Mouse (Mus musculus) forebrain, embryonic 10.5 days (tissue): ENCODE results near the gene Inpp5b. TPM values are rescaled to one million over a fixed set of nuclear protein-coding genes. Genes with fewer than 3 reads are reported as not detected.

Experiments used
- DNase-seq: peaks from one replicate; pipeline ENCODE4 v3.0.0-alpha.2; 2017; ENCODE audit warnings: low spot score; ENCODE audit errors: extremely low spot score
- H3K27ac ChIP-seq: fragments of 300-500 bp; sonication (generic); 2 replicates; pipeline ENCODE4 v1.5.1; 2016; ENCODE audit warnings: mild to moderate bottlenecking
- H3K27me3 ChIP-seq: fragments of 300-500 bp; sonication (generic); 2 replicates; pipeline ENCODE4 v1.6.1; 2016; ENCODE audit warnings: mild to moderate bottlenecking; ENCODE audit not compliant: poor library complexity, severe bottlenecking
- H3K36me3 ChIP-seq: fragments of 300-500 bp; sonication (generic); replicated peaks from 2 replicates; pipeline ENCODE4 v1.6.1; 2016; ENCODE audit warnings: mild to moderate bottlenecking, moderate library complexity
- H3K4me1 ChIP-seq: fragments of 300-500 bp; sonication (generic); 2 replicates; pipeline ENCODE4 v1.6.1; 2016
- H3K4me3 ChIP-seq: fragments of 300-500 bp; sonication (generic); 2 replicates; pipeline ENCODE4 v1.5.1; 2016; ENCODE audit warnings: mild to moderate bottlenecking, moderate library complexity
- H3K9me3 ChIP-seq: fragments of 300-500 bp; sonication (generic); 2 replicates; pipeline ENCODE4 v1.6.1; 2016; ENCODE audit warnings: mild to moderate bottlenecking, moderate library complexity
- WGBS: fragments of 180-500 bp; shearing (Covaris S2); methylation state at CpG from one replicate; pipeline ENCODE4 v1.1.7; 2016; 5-methylcytosine and 5-hydroxymethylcytosine counted together
- polyA plus RNA-seq: library from polyadenylated mRNA; unstranded; fragments of >200 nt; fragmentation: Nextera tagmentation; extraction: Ambion mirVana; gene quantifications from 2 replicates; pipeline ENCODE4 v1.2.1, GENCODE M21; 2016

The Inpp5b gene
- polyA plus RNA-seq, 1 experiment from 2014 or later: 28.8 TPM

- H3K4me1 ChIP-seq: peaks cover 35% of the 10 kb centered on the region
- no peaks in the 10 kb centered on the region for H3K9me3 ChIP-seq
- DNase-seq: peak; percentile 97
- peak within 1 kb of the TSS; percentile 92 for H3K4me3 ChIP-seq
- under 1% methylated on average over 57 of the region's 57 CpGs for WGBS
- peaks cover 42% of the 10 kb centered on the region for H3K36me3 ChIP-seq
- peak within 1 kb of the TSS; percentile 89 for H3K27ac ChIP-seq
- H3K27me3 ChIP-seq: peaks cover under 1% of the 10 kb centered on the region; the same call in 1 of the 2 replicates
Measured at GRCm38 (mm10) chr4:124714545-124715481, 26.8 kb upstream of the Inpp5b start, which contains the start of gene Sf3a3. Gene Sf3a3 (plus strand): TSS chr4:124714776.

GRCm38 (mm10) chr4:124719101-124719500 is 22.5 kb upstream of the Inpp5b start:
- H3K36me3 ChIP-seq: peaks cover 85% of the 10 kb centered on the region
- H3K27me3 ChIP-seq: no peaks in the 10 kb centered on the region
- no peak overlapping the region for H3K4me3 ChIP-seq
- peaks cover 21% of the 10 kb centered on the region for H3K4me1 ChIP-seq
- DNase-seq: no peak
- no peaks in the 10 kb centered on the region for H3K9me3 ChIP-seq
- 93% methylated on average over 4 of the region's 4 CpGs for WGBS
- H3K27ac ChIP-seq: no peak overlapping the region

GRCm38 (mm10) chr4:124726121-124726520 is 15.5 kb upstream of the Inpp5b start:
- peaks cover 100% of the 10 kb centered on the region for H3K36me3 ChIP-seq

GRCm38 (mm10) chr4:124736952-124737351 is 4.7 kb upstream of the Inpp5b start:
- 68% methylated on average over 2 of the region's 2 CpGs for WGBS
- H3K4me1 ChIP-seq: peaks cover 9% of the 10 kb centered on the region
- no peak for DNase-seq

More at GRCm38 (mm10) chr4:124726121-124726520, 15.5 kb upstream of the Inpp5b start:
- Histone ChIP-seq H3K9me3 (no peaks in the 10 kb centered on the region), H3K27me3 (no peaks in the 10 kb centered on the region), H3K4me1 (no peaks in the 10 kb centered on the region), H3K27ac (no peak overlapping the region), H3K4me3 (no peak overlapping the region)
- WGBS: 91% methylated on average over 6 of the region's 6 CpGs
- no peak for DNase-seq

GRCm38 (mm10) chr4:124737486-124737885 is 4.2 kb upstream of the Inpp5b start:
- Histone ChIP-seq H3K36me3 (peaks cover 14% of the 10 kb centered on the region), H3K4me1 (peaks cover 15% of the 10 kb centered on the region), H3K9me3 (no peaks in the 10 kb centered on the region), H3K27ac (no peak overlapping the region), H3K27me3 (no peaks in the 10 kb centered on the region), H3K4me3 (no peak overlapping the region)
- no peak for DNase-seq
- 74% methylated on average over 5 of the region's 5 CpGs for WGBS

More at GRCm38 (mm10) chr4:124736952-124737351, 4.7 kb upstream of the Inpp5b start:
- Histone ChIP-seq H3K4me3 (no peak overlapping the region), H3K36me3 (peaks cover 20% of the 10 kb centered on the region), H3K27ac (no peak overlapping the region), H3K9me3 (no peaks in the 10 kb centered on the region), H3K27me3 (no peaks in the 10 kb centered on the region)

- Histone ChIP-seq H3K27ac (no peak overlapping the region), H3K4me1 (peaks cover 15% of the 10 kb centered on the region), H3K27me3 (no peaks in the 10 kb centered on the region), H3K36me3 (peaks cover 9% of the 10 kb centered on the region), H3K9me3 (no peaks in the 10 kb centered on the region), H3K4me3 (no peak overlapping the region)
- 67% methylated on average over 4 of the region's 4 CpGs for WGBS
- DNase-seq: no peak
Measured at GRCm38 (mm10) chr4:124738013-124738412, 3.6 kb upstream of the Inpp5b start.

GRCm38 (mm10) chr4:124738783-124739182 is 2.9 kb upstream of the Inpp5b start:
- peaks cover 15% of the 10 kb centered on the region for H3K4me1 ChIP-seq
- peaks cover 1% of the 10 kb centered on the region for H3K36me3 ChIP-seq
- no peaks in the 10 kb centered on the region for H3K9me3 ChIP-seq
- no peak for DNase-seq
- no peak overlapping the region for H3K4me3 ChIP-seq
- H3K27ac ChIP-seq: no peak overlapping the region
- 79% methylated on average over 1 of the region's 1 CpGs for WGBS
- peaks cover 6% of the 10 kb centered on the region; the same call in 1 of the 2 replicates for H3K27me3 ChIP-seq

GRCm38 (mm10) chr4:124742839-124743238 is 1.2 kb downstream of the Inpp5b start:
- Histone ChIP-seq H3K9me3 (no peaks in the 10 kb centered on the region), H3K36me3 (no peaks in the 10 kb centered on the region), H3K27ac (no peak overlapping the region), H3K4me1 (peaks cover 15% of the 10 kb centered on the region), H3K27me3 (peaks cover 6% of the 10 kb centered on the region; the same call in 1 of the 2 replicates), H3K4me3 (no peak overlapping the region; the same call in 1 of the 2 replicates)
- WGBS: 90% methylated on average over 11 of the region's 11 CpGs
- DNase-seq: no peak

GRCm38 (mm10) chr4:124746577-124746976 is 4.9 kb downstream of the Inpp5b start:
- H3K36me3 ChIP-seq: no peaks in the 10 kb centered on the region
- H3K4me1 ChIP-seq: peaks cover 15% of the 10 kb centered on the region
- DNase-seq: no peak
- H3K4me3 ChIP-seq: no peak overlapping the region
- H3K9me3 ChIP-seq: no peaks in the 10 kb centered on the region
- WGBS: 78% methylated on average over 7 of the region's 7 CpGs
- no peak overlapping the region for H3K27ac ChIP-seq
- H3K27me3 ChIP-seq: peaks cover 22% of the 10 kb centered on the region

GRCm38 (mm10) chr4:124747851-124748250 is 6.2 kb downstream of the Inpp5b start:
- WGBS: 67% methylated on average over 4 of the region's 4 CpGs
- H3K27ac ChIP-seq: no peak overlapping the region
- peaks cover 22% of the 10 kb centered on the region for H3K27me3 ChIP-seq
- no peaks in the 10 kb centered on the region for H3K36me3 ChIP-seq
- H3K4me3 ChIP-seq: no peak overlapping the region
- no peaks in the 10 kb centered on the region for H3K9me3 ChIP-seq
- peaks cover 19% of the 10 kb centered on the region for H3K4me1 ChIP-seq
- no peak for DNase-seq

- under 1% methylated on average over 75 of the region's 75 CpGs for WGBS
- peak overlapping the region; percentile 84 for H3K27ac ChIP-seq
Measured at GRCm38 (mm10) chr4:124751300-124752250, 9.9 kb downstream of the Inpp5b start.

More at GRCm38 (mm10) chr4:124751300-124752250, 9.9 kb downstream of the Inpp5b start:
- peaks cover 17% of the 10 kb centered on the region for H3K27me3 ChIP-seq
- DNase-seq: peak; percentile 97
- no peaks in the 10 kb centered on the region for H3K36me3 ChIP-seq
- H3K4me1 ChIP-seq: peaks cover 34% of the 10 kb centered on the region
- H3K9me3 ChIP-seq: no peaks in the 10 kb centered on the region
- H3K4me3 ChIP-seq: peak overlapping the region; percentile 75
